Mouse (Mus musculus): ENCODE measurements around the gene Gm21972.

DNA sequence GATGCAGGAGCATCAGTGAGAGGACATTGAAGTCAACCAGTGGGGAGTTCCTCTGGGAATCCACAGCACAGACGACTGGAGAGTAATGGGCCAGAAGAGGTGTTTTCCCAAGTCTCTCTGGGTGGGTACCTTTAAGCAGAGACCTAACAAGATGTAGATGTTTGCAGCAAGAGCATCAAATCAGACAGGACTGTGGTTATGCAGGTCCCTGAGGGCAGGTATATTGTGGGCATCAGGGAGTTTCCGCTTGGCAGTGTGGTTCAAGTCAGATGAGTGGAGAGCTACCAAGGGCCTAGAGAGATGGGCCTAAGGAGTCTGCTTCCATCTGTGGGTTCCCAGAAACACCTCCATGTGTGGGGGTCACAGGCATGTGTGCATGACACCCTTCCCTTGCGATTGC, 22.6 kb downstream of the Gm21972 start:
- no peak for TF ChIP-seq CTCF (IDR thresholded peaks at IDR 0.05; ENCODE audit: control insufficient read depth, insufficient read depth, low read length)
- no peak for TF ChIP-seq POLR2A (IDR thresholded peaks at IDR 0.05; ENCODE audit: borderline replicate concordance, control insufficient read depth, low read depth, low read length)

Data from bone marrow, adult 2 months (tissue).